Mouse (Mus musculus) c-Kit-positive CD71-positive TER-119-positive erythroid progenitor cells, embryonic 14.5 days (primary cell): ENCODE data around the gene Hnrnph1.
"Not testable (repeated sequence)": the region's sequence is repeated elsewhere in the genome, so short reads cannot be mapped to it uniquely, and the experiment has no call there.

Experiments used
- DNase-seq: peaks from one replicate; pipeline ENCODE4 v3.0.0-alpha.2; 2013; ENCODE audit warnings: low spot score

The Hnrnph1 gene

GRCm38 (mm10) chr11:50376911-50377891 lies at the start of gene Hnrnph1:
Gene Hnrnph1 (plus strand): TSS chr11:50376990.
- peak; percentile 98 for DNase-seq

GRCm38 (mm10) chr11:50328075-50328625 lies 48.6 kb upstream of the Hnrnph1 start:
- no peak for DNase-seq

- DNase-seq: no peak
Measured at GRCm38 (mm10) chr11:50329378-50329777, 47.4 kb upstream of the Hnrnph1 start.

- DNase-seq: no peak
Measured at GRCm38 (mm10) chr11:50333181-50333580, 43.6 kb upstream of the Hnrnph1 start.

- DNase-seq: no peak
Measured at GRCm38 (mm10) chr11:50336126-50336525, 40.7 kb upstream of the Hnrnph1 start.

GRCm38 (mm10) chr11:50336891-50337290 lies 39.9 kb upstream of the Hnrnph1 start:
- DNase-seq: no peak

GRCm38 (mm10) chr11:50345486-50345885 lies 31.3 kb upstream of the Hnrnph1 start:
- DNase-seq: no peak

- no peak for DNase-seq
Measured at GRCm38 (mm10) chr11:50346256-50347032, 30.3 kb upstream of the Hnrnph1 start.

- no peak for DNase-seq
Measured at GRCm38 (mm10) chr11:50352177-50352576, 24.6 kb upstream of the Hnrnph1 start.

- DNase-seq: no peak
Measured at GRCm38 (mm10) chr11:50354162-50354561, 22.6 kb upstream of the Hnrnph1 start, which contains the start of gene Cby3. Gene Cby3 (plus strand): TSS chr11:50354462.

- no peak for DNase-seq
Measured at GRCm38 (mm10) chr11:50354851-50355250, 21.9 kb upstream of the Hnrnph1 start.

GRCm38 (mm10) chr11:50355395-50355794 lies 21.4 kb upstream of the Hnrnph1 start:
- DNase-seq: no peak

GRCm38 (mm10) chr11:50358950-50359861 lies 17.6 kb upstream of the Hnrnph1 start:
- DNase-seq: peak; percentile 40

- not testable (repeated sequence) for DNase-seq
Measured at GRCm38 (mm10) chr11:50361282-50361681, 15.5 kb upstream of the Hnrnph1 start.

- peak; percentile 78 for DNase-seq
Measured at GRCm38 (mm10) chr11:50364548-50364947, 12.2 kb upstream of the Hnrnph1 start.

- DNase-seq: no peak
Measured at GRCm38 (mm10) chr11:50365322-50365721, 11.5 kb upstream of the Hnrnph1 start.

GRCm38 (mm10) chr11:50367531-50367930 lies 9.3 kb upstream of the Hnrnph1 start:
- no peak for DNase-seq

GRCm38 (mm10) chr11:50369360-50369911 lies 7.4 kb upstream of the Hnrnph1 start:
- no peak for DNase-seq

- no peak for DNase-seq
Measured at GRCm38 (mm10) chr11:50370969-50371368, 5.8 kb upstream of the Hnrnph1 start.

- DNase-seq: peak; percentile 70
Measured at GRCm38 (mm10) chr11:50371399-50371841, 5.4 kb upstream of the Hnrnph1 start.

- DNase-seq: no peak
Measured at GRCm38 (mm10) chr11:50371911-50372310, 4.9 kb upstream of the Hnrnph1 start.
